17 mouse cellular contexts compared by ENCODE assay signal in the genomic region with DNA sequence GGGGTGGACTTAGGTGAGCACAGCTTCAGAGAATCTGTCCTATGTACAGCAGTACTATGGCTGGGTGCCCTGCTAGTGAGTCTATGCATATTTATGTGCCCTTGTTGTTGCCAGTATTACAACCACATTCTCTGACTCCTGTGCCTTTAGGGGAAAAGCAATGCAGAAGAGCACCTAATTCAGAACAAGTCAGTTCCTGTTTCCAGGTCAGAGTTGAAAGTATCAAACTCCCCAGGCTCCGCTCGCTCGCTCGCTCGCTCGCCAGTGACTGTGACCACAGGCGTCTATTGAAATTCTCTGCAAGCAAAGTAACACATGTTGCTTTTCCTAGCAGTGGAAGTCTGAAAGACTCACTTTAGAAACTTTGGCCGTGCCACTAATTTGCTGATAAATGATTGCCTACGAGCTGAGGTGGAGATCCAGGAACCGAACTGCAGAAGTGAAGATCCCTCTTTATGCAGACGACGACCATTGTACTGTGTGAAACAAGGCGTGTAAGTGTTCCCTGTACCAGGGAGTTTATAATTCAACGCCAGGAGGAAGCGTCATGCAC.
DNase-seq lines count a peak whose midpoint lies in the region; ATAC-seq lines count a peak whose summit lies in the region.
"Had no signal": no experiment of that assay in that cellular context is flagged by ENCODE, and none has a peak within 500 bp of the region (broad histone marks: within the 10 kb centered on the region; RNA-seq: fewer than 3 reads in every experiment).

No protein-coding gene starts in this region.

- H3K4me2 ChIP-seq in midbrain, embryonic 11.5 days: no peak overlapping the region
- H3K4me2 ChIP-seq in midbrain, embryonic 13.5 days (replicated peaks): no peak overlapping the region
- peak overlapping the region; percentile 26; the same call in 1 of the 2 replicates for H3K4me2 ChIP-seq in embryonic facial prominence, embryonic 14.5 days (ENCODE audit: low read depth, low read length)
- no peak overlapping the region for H3K4me2 ChIP-seq in forebrain, embryonic 16.5 days (ENCODE audit: low read length)
- H3K4me2 ChIP-seq: forebrain, embryonic 13.5 days; heart, embryonic 15.5 days; limb, embryonic 12.5 days; neural tube, embryonic 13.5 days had no signal

- no peak overlapping the region for H3K4me3 ChIP-seq in midbrain, embryonic 11.5 days (ENCODE audit: low read depth, low read length)
- no peak overlapping the region for H3K4me3 ChIP-seq in midbrain, embryonic 13.5 days (replicated peaks)
- no peak overlapping the region for H3K4me3 ChIP-seq in embryonic facial prominence, embryonic 14.5 days (ENCODE audit: low read depth, low read length)
- H3K4me3 ChIP-seq in forebrain, embryonic 16.5 days (replicated peaks; ENCODE audit: low read length): no peak overlapping the region
- H3K4me3 ChIP-seq: forebrain, embryonic 13.5 days; heart, embryonic 15.5 days; limb, embryonic 12.5 days; neural tube, embryonic 13.5 days had no signal

- no peaks in the 10 kb centered on the region for H3K9me3 ChIP-seq in midbrain, embryonic 11.5 days (ENCODE audit: control insufficient read depth, low read length)
- no peaks in the 10 kb centered on the region for H3K9me3 ChIP-seq in midbrain, embryonic 13.5 days
- no peaks in the 10 kb centered on the region for H3K9me3 ChIP-seq in embryonic facial prominence, embryonic 14.5 days (ENCODE audit: control insufficient read depth, low read length)
- no peaks in the 10 kb centered on the region for H3K9me3 ChIP-seq in forebrain, embryonic 16.5 days (ENCODE audit: control insufficient read depth, low read length)
- H3K9me3 ChIP-seq: forebrain, embryonic 13.5 days; heart, embryonic 15.5 days; limb, embryonic 12.5 days; neural tube, embryonic 13.5 days had no signal

- no peaks in the 10 kb centered on the region for H3K36me3 ChIP-seq in midbrain, embryonic 11.5 days (ENCODE audit: control insufficient read depth, insufficient read depth, low read length)
- H3K36me3 ChIP-seq in midbrain, embryonic 13.5 days: no peaks in the 10 kb centered on the region
- H3K36me3 ChIP-seq in embryonic facial prominence, embryonic 14.5 days (ENCODE audit: control insufficient read depth, insufficient read depth, low read length): no peaks in the 10 kb centered on the region
- no peaks in the 10 kb centered on the region for H3K36me3 ChIP-seq in splenic B cell, adult 2 months (ENCODE audit: control insufficient read depth, insufficient read depth, low read length, poor library complexity, severe bottlenecking)
- no peaks in the 10 kb centered on the region for H3K36me3 ChIP-seq in forebrain, embryonic 16.5 days (ENCODE audit: control insufficient read depth, insufficient read depth)
- H3K36me3 ChIP-seq: heart, embryonic 15.5 days; limb, embryonic 12.5 days; neural tube, embryonic 13.5 days had no signal

- no peak for ATAC-seq in midbrain, embryonic 11.5 days (ENCODE audit: low FRiP score)
- ATAC-seq in midbrain, embryonic 13.5 days: no peak
- no peak for ATAC-seq in embryonic facial prominence, embryonic 14.5 days (ENCODE audit: low read depth)
- no peak for ATAC-seq in forebrain, embryonic 16.5 days
- ATAC-seq: forebrain, embryonic 13.5 days; hindbrain, postnatal 0 days had no signal

- peak; percentile 23 for DNase-seq in midbrain, embryonic 11.5 days (ENCODE audit: low spot score, missing footprints)
- peak; percentile 8 for DNase-seq in embryonic facial prominence, embryonic 14.5 days (ENCODE audit: low spot score)
- DNase-seq in kidney, postnatal 14 days: peak; percentile 64
- DNase-seq in splenic B cell, adult 2 months (ENCODE audit: low read depth, low spot score): peak; percentile 69
- DNase-seq in testis, postnatal 14 days (ENCODE audit: low spot score): no peak
- no peak for DNase-seq in lung, postnatal 10 days
- DNase-seq: adrenal gland, postnatal 25 days; cerebellum, adult 8-10 months; heart, adult 11 months; lung, postnatal 14 days had no signal

- 79% methylated on average over 15 of the region's 15 CpGs for WGBS in midbrain, embryonic 11.5 days
- WGBS in midbrain, embryonic 13.5 days: 74% methylated on average over 15 of the region's 15 CpGs
- 41% methylated on average over 15 of the region's 15 CpGs for WGBS in embryonic facial prominence, embryonic 14.5 days
- 65% methylated on average over 15 of the region's 15 CpGs for WGBS in forebrain, embryonic 16.5 days

- H3K27me3 ChIP-seq in midbrain, embryonic 11.5 days (ENCODE audit: control insufficient read depth, insufficient read depth, low read length): no peaks in the 10 kb centered on the region
- no peaks in the 10 kb centered on the region for H3K27me3 ChIP-seq in midbrain, embryonic 13.5 days
- H3K27me3 ChIP-seq in embryonic facial prominence, embryonic 14.5 days (replicated peaks; ENCODE audit: control insufficient read depth, insufficient read depth, low read length): 0 out of 2 replicates have a peak, but pooled peaks cover 4% of the 10 kb centered on the region
- no peaks in the 10 kb centered on the region for H3K27me3 ChIP-seq in splenic B cell, adult 2 months (ENCODE audit: control insufficient read depth, insufficient read depth, low read length, poor library complexity, severe bottlenecking)
- H3K27me3 ChIP-seq in forebrain, embryonic 16.5 days (replicated peaks; ENCODE audit: control insufficient read depth, insufficient read depth, low read length): 0 out of 2 replicates have a peak, but pooled peaks cover 2% of the 10 kb centered on the region
- H3K27me3 ChIP-seq: forebrain, embryonic 13.5 days; heart, embryonic 15.5 days; neural tube, embryonic 13.5 days had no signal

- H3K9ac ChIP-seq in midbrain, embryonic 11.5 days (ENCODE audit: low read length): no peak overlapping the region
- no peak overlapping the region for H3K9ac ChIP-seq in midbrain, embryonic 13.5 days (replicated peaks)
- H3K9ac ChIP-seq in embryonic facial prominence, embryonic 14.5 days (ENCODE audit: low read depth, low read length): no peak overlapping the region
- no peak overlapping the region for H3K9ac ChIP-seq in forebrain, embryonic 16.5 days (replicated peaks; ENCODE audit: low read depth, low read length)
- H3K9ac ChIP-seq: forebrain, embryonic 13.5 days; heart, embryonic 15.5 days; limb, embryonic 12.5 days; neural tube, embryonic 13.5 days had no signal

- H3K27ac ChIP-seq in midbrain, embryonic 11.5 days (ENCODE audit: low read depth, low read length): no peak overlapping the region
- no peak overlapping the region for H3K27ac ChIP-seq in midbrain, embryonic 13.5 days
- no peak overlapping the region; the same call in 1 of the 2 replicates for H3K27ac ChIP-seq in embryonic facial prominence, embryonic 14.5 days (replicated peaks; ENCODE audit: low read depth, low read length)
- H3K27ac ChIP-seq in forebrain, embryonic 16.5 days (ENCODE audit: low read length): no peak overlapping the region
- H3K27ac ChIP-seq: forebrain, embryonic 13.5 days; heart, embryonic 15.5 days; hindbrain, postnatal 0 days; limb, embryonic 12.5 days; neural tube, embryonic 13.5 days had no signal

- H3K4me1 ChIP-seq in midbrain, embryonic 11.5 days (ENCODE audit: control insufficient read depth, insufficient read depth, low read length): no peaks in the 10 kb centered on the region
- no peaks in the 10 kb centered on the region for H3K4me1 ChIP-seq in midbrain, embryonic 13.5 days (replicated peaks)
- H3K4me1 ChIP-seq in embryonic facial prominence, embryonic 14.5 days (ENCODE audit: control insufficient read depth, insufficient read depth, low read length): no peaks in the 10 kb centered on the region
- no peaks in the 10 kb centered on the region for H3K4me1 ChIP-seq in forebrain, embryonic 16.5 days (replicated peaks; ENCODE audit: control insufficient read depth, insufficient read depth, low read length)
- H3K4me1 ChIP-seq: forebrain, embryonic 13.5 days; heart, embryonic 15.5 days; neural tube, embryonic 13.5 days had no signal

Comparison
In these comparisons a context has a peak if more than half of its experiments do, and no peak if none do; other contexts are left out.
1. DNase-seq: peak in midbrain, embryonic 11.5 days (single experiment), embryonic facial prominence, embryonic 14.5 days (single experiment), kidney, postnatal 14 days (single experiment) and splenic B cell, adult 2 months (single experiment); none in testis, postnatal 14 days (single experiment) and lung, postnatal 10 days (single experiment).